Mouse (Mus musculus) ovary, postnatal 14 days (tissue): Measurements from ENCODE around the gene Pdgfb.

Source experiments
- DNase-seq: peaks from one replicate; pipeline ENCODE4 v3.0.0; 2022; ENCODE audit warnings: low spot score

Gene Pdgfb

GRCm38 (mm10) chr15:80009421-80010181 lies 5.2 kb downstream of the Pdgfb start:
- DNase-seq: no peak

GRCm38 (mm10) chr15:80008461-80008860 lies 6.3 kb downstream of the Pdgfb start:
- DNase-seq: no peak

GRCm38 (mm10) chr15:80006156-80006555 lies 8.6 kb downstream of the Pdgfb start:
- DNase-seq: no peak

GRCm38 (mm10) chr15:80005436-80005835 lies 9.3 kb downstream of the Pdgfb start:
- DNase-seq: no peak

DNA sequence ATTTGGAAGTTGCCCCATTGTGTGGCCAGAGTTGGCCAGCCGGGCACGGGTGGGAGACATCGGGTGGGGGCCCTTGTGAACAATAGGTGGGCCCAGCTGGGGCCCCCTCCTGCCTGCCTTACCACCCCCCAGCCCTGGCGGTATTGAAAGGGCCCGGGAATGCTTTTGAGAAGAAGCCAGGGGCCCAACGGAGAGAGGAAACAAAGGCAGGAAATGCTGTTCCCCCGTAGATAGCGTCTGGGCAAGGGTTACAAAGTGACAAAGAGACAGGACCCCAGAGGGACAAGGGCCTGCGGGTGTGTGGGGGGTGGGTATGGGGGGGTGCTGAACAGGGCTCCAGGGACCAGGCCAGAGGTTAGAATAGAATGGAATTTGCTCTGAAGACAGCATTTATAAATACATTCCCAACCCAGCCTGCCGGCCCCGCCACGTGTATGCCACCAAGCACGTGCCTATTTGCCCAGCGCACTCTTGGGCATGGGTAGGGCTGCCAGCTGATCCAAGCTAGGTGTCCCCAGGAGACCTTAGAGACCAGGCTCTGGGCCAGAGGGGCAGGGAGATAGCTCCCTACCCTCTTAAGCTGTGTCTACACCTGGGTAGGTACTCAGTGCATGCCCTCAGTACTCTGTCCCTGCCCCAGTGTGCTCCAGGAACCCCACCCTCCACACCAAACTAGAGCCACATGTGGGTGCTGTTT lies 10.0 kb downstream of the Pdgfb start:
- no peak for DNase-seq

DNA sequence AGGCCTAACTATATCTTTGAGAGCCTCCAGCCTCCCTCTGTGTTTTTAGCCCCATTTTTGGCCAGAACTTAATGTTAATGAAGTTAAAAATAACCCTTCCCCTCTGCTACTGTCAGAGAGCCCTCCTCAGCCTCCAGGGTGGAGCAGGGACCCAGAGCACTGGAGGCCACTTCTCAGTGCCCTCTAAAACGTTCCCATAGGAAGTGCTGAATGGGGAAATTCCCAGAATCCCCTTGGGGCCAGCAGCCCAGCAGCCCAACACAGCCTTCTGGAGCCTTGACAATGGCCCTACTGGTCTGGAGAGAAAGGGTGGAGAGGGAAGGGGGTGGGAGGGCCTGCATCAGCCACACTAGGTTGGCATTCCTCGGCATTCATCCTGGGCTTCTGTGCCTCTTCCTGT lies 11.2 kb downstream of the Pdgfb start:
- DNase-seq: no peak

DNA sequence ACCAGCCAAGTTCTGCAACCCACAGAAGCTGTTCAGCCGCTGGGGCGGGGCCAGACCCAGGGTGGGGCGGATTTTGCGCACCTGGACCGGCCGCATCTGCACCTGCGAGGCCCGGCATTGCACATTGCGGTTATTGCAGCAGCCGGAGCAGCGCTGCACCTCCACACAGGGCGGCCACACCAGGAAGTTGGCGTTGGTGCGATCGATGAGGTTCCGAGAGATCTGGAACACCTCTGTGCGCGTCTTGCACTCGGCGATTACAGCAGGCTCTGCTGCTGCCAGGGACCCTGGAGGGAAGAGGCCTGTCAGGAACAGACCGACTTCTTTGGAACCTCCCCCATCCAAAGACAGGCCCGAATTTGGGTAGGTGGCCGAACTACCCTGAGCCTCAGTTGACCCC lies 13.2 kb downstream of the Pdgfb start:
- DNase-seq: no peak

- DNase-seq: no peak
These were observed 14.1 kb downstream of the Pdgfb start for GRCm38 (mm10) chr15:80000694-80001093.

GRCm38 (mm10) chr15:79997988-79998387 lies 16.8 kb downstream of the Pdgfb start:
- no peak for DNase-seq

DNA sequence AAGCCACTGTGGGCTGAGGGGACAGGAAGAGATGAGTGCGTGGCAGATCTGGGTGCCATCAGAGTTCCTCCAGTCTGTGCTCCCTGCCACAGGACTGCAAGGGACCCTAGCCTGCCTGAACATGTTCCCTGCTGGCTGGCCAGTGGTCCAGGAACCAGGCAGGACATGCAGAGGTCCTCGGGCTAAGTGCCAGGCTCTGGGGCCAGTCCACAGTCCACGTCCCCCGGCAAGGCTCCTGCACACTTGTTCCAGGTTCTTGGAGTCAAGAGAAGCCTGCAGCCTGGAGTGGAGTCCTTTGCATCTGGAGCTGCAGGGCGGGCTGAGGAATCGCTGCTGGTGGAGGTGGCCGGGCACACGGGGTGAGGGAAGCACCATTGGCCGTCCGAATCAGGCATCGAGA lies 18.0 kb downstream of the Pdgfb start:
- DNase-seq: no peak

DNA sequence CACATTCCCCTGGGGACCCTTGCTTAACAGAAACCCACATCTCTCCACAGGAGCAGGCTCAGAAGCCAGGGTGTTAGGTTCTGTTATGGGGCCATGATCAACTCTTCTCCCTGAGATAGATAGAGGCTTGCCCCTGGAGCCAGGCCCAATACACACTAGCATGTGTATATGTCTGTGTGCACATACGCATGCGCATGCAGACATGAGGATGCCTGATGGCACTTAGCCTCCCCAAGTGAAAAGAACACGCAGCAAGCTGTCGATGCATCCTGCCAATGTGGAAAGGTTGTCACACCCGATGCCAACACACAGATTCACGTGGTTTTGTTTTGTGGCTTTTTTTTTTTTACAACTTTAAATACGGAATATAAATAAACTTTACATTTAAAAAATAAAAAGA lies 19.2 kb downstream of the Pdgfb start:
- DNase-seq: no peak

GRCm38 (mm10) chr15:79994566-79994965 lies 20.2 kb downstream of the Pdgfb start:
- no peak for DNase-seq

- DNase-seq: no peak
These were observed 28.6 kb downstream of the Pdgfb start for GRCm38 (mm10) chr15:79986182-79986581.

DNA sequence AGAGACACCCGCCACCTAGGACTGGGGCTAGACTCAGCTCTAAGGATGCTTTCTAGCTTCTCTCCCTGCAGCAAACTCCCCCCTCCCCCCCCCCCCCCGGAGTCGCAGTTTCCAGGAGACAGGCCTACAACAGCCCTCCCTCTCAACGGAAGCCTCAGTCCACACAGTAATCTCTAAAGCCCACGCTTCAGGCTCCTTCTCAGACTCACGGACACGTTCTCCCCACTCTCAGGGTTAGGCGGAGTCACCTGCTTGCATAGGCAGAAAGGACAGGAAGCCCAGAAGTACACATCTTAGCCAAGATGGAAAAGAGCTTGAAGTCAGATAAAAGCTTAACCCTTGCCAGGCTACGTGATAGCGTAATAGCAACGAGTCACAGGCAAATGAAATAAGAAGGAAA lies 29.3 kb downstream of the Pdgfb start:
- DNase-seq: no peak

DNA sequence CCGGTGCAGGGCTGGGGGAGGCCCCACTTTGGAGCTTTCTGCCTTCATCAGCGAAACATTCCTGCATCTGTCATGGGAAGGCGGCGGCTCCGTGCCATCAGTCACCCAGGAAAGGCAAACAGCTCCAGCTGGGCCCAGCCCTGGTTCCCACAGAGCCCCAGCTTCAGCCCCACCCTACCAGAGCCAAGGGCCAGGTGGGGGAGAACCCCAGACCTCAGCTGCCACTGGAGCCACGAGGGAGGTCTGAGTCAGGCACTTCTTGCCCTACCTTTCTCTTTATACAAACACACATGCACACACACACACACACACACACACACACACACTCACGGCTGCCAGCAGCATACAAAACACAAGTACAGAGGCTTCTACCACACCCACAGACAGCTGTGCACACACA lies 30.6 kb downstream of the Pdgfb start:
- DNase-seq: no peak

DNA sequence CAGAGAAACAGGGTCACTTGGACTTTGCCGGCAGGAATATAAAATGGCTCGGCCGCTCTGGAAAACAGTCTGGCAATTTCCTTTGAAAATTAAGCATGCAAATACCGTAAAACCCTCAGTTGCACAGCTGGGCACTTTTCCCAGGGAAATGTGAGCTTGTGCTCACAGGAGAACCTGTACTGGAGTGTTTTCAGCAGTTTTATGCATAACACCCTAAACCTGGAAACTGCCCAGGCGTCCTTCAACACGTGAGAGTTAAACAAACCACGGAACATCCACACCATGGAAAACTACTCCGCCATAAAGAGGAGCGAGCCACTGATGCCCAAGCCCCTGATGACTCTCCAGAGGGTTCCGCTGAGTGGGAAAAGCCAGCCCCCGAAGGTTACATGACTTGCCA lies 34.1 kb downstream of the Pdgfb start:
- DNase-seq: no peak

- no peak for DNase-seq
These were observed 42.6 kb downstream of the Pdgfb start for GRCm38 (mm10) chr15:79972186-79972585.

DNA sequence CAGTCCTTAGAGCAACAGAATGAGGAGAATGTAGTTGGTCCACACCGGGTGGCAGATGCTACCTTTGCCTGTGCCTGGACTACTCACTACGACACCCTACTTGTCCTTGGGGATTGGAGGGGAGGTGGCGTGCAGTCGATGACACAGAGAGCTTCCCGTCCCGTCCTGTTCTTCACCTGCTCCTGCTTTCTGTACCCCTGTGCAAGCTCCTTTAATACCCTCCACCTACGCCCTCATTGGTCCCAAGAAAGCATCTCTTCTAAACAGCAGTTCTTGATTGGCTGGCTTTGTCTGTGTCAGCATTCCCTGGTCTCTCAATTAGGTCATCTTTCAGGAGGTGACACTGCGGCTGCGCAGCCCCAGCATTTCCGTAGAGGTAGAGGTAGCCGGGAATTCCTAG lies 43.8 kb downstream of the Pdgfb start, which contains the start of gene Cbx7:
Cbx7 (minus strand) TSS at position 180 of the 400 bp plus-strand sequence.
- no peak for DNase-seq

- DNase-seq: no peak
These were observed 44.3 kb downstream of the Pdgfb start for GRCm38 (mm10) chr15:79970491-79970890.

GRCm38 (mm10) chr15:79967346-79967745 lies 47.4 kb downstream of the Pdgfb start:
- DNase-seq: no peak

GRCm38 (mm10) chr15:79964376-79964775 lies 50.4 kb downstream of the Pdgfb start:
- DNase-seq: no peak

DNA sequence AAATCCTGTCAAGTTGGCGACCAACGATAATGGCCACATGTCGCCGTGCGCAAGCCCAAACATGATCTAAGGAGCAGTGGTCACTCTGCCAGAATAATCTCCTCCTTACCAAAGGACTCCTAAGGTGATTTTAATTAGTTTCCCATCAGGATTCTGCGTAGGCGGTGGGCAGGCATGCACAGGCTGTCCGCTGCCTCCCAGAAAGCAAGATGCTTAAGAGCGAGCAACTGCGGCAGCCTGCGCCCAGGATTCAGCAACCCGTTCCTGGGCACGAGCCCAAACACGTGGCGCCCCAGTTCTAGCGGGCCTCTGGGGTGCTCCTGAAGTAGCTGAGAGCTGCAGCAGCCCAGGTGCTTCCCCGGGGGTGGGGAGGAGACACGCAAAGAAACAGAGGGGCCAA lies 52.1 kb downstream of the Pdgfb start:
- no peak for DNase-seq

DNA sequence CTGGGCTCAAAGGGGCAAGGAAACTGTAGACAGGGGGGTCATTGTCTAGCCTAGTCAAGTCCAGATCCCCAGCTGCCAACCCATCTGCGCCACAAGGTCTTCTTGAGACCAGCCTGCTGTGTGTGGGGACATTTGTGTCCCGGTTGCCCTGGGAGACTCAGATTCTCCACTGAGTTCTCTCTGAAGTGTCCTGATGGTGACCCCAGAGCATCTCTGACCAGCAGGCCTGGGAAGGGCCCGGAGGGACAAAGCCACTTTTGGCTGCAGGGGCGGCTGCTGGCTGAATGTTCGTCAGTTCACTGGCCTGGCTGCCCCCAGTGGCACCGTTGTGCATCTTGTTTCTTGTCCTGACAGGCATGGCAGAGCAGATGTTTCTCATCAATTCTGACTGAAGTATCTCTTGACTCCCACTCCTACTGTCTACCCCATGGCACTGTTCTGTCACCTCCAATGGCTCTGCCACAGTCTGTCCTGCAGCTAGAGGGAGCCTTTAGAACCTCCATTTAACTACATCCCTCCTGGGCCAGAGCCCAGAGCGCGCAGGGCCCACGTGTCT lies 53.3 kb downstream of the Pdgfb start:
- no peak for DNase-seq
